7 mouse cellular contexts compared by ENCODE assay signal in genomic region chr4:140622819-140623218, GRCm38 (mm10). TPM values are rescaled to one million over a fixed set of nuclear protein-coding genes. Genes with fewer than 3 reads are reported as not detected.
A peak's percentile ranks its signal among the peaks of the same experiment; 100 is the strongest.
DNase-seq lines count a peak whose midpoint lies in the region; ATAC-seq and TF ChIP-seq lines count a peak whose summit lies in the region.

No protein-coding gene starts in this region.

- H3K4me3 ChIP-seq in CH12.LX (replicated peaks in 1 of 3; ENCODE audit: low read depth in 2 of 3, low read length in 2 of 3, poor library complexity in 1 of 3) = no peak overlapping the region
- no peak overlapping the region for H3K4me3 ChIP-seq in embryonic facial prominence, embryonic 10.5 days
- H3K4me3 ChIP-seq in hindbrain, embryonic 11.5 days (ENCODE audit: low read depth, low read length) = no peak overlapping the region
- no peak overlapping the region for H3K4me3 ChIP-seq in liver, embryonic 13.5 days (replicated peaks)

- H3K4me1 ChIP-seq in CH12.LX (ENCODE audit: control insufficient read depth in 1 of 2, insufficient read depth in 2 of 2) = peaks cover 12 to 13% of the 10 kb centered on the region in 2 experiments
- H3K4me1 ChIP-seq in embryonic facial prominence, embryonic 10.5 days = peaks cover 76% of the 10 kb centered on the region
- peaks cover 41% of the 10 kb centered on the region for H3K4me1 ChIP-seq in hindbrain, embryonic 11.5 days (replicated peaks; ENCODE audit: control insufficient read depth, insufficient read depth, low read length)
- peaks cover 42% of the 10 kb centered on the region for H3K4me1 ChIP-seq in liver, embryonic 13.5 days (replicated peaks)

- TF ChIP-seq EP300 in CH12.LX (IDR thresholded peaks at IDR 0.05; ENCODE audit: low read length) = no peak

- H3K9me3 ChIP-seq in CH12.LX (replicated peaks; ENCODE audit: low read length) = no peaks in the 10 kb centered on the region
- no peaks in the 10 kb centered on the region for H3K9me3 ChIP-seq in embryonic facial prominence, embryonic 10.5 days
- no peaks in the 10 kb centered on the region for H3K9me3 ChIP-seq in hindbrain, embryonic 11.5 days (ENCODE audit: control insufficient read depth, low read length)
- no peaks in the 10 kb centered on the region for H3K9me3 ChIP-seq in liver, embryonic 13.5 days (replicated peaks)

- H3K4me2 ChIP-seq in CH12.LX (ENCODE audit: insufficient read depth, low read depth, poor library complexity, severe bottlenecking) = no peak overlapping the region
- H3K4me2 ChIP-seq in hindbrain, embryonic 11.5 days (replicated peaks; ENCODE audit: low read depth, low read length) = no peak overlapping the region
- H3K4me2 ChIP-seq in liver, embryonic 13.5 days = no peak overlapping the region

- dilution Hi-C loops in CH12.LX (cut with MboI; ENCODE audit: extremely low pct_ligation_motif_present, extremely low pct_unique_long_range_greater_than_20kb, low sequenced_read_pairs) = no loop called here

- H3K36me3 ChIP-seq in CH12.LX (replicated peaks in 1 of 2; ENCODE audit: control insufficient read depth in 1 of 2, insufficient read depth in 1 of 2, low read length in 1 of 2) = no peaks in the 10 kb centered on the region
- H3K36me3 ChIP-seq in embryonic facial prominence, embryonic 10.5 days (replicated peaks) = peaks cover 17% of the 10 kb centered on the region
- H3K36me3 ChIP-seq in hindbrain, embryonic 11.5 days (ENCODE audit: control insufficient read depth, insufficient read depth, low read length) = no peaks in the 10 kb centered on the region
- H3K36me3 ChIP-seq in liver, embryonic 13.5 days = no peaks in the 10 kb centered on the region

- H3K27ac ChIP-seq in CH12.LX (ENCODE audit: insufficient read depth, low read depth) = no peak overlapping the region
- H3K27ac ChIP-seq in embryonic facial prominence, embryonic 10.5 days (replicated peaks) = peak overlapping the region; percentile 94
- peak overlapping the region; percentile 93; the same call in 1 of the 2 replicates for H3K27ac ChIP-seq in hindbrain, embryonic 11.5 days (ENCODE audit: low read depth, low read length)
- peak overlapping the region; percentile 63; the same call in 1 of the 2 replicates for H3K27ac ChIP-seq in liver, embryonic 13.5 days

- H3K9ac ChIP-seq in CH12.LX (ENCODE audit: insufficient read depth, low read depth) = no peak overlapping the region
- 0 out of 2 replicates have a peak overlapping the region, but pooled peaks have one; percentile 28 for H3K9ac ChIP-seq in hindbrain, embryonic 11.5 days (ENCODE audit: low read depth, low read length)
- no peak overlapping the region for H3K9ac ChIP-seq in liver, embryonic 13.5 days

- in situ Hi-C loops in CH12.LX (cut with MboI; ENCODE audit: low pct_ligation_motif_present, low pct_unique_long_range_greater_than_20kb, low sequenced_read_pairs) = no loop called here

- WGBS in embryonic facial prominence, embryonic 10.5 days = 42% methylated on average over 4 of the region's 4 CpGs
- 34% methylated on average over 4 of the region's 4 CpGs for WGBS in hindbrain, embryonic 11.5 days
- 29% methylated on average over 4 of the region's 4 CpGs for WGBS in liver, embryonic 13.5 days (ENCODE audit: insufficient replicate concordance)

- no peak for DNase-seq in CH12.LX (ENCODE audit: extremely low read depth)
- no peak for DNase-seq in embryonic facial prominence, embryonic 10.5 days (ENCODE audit: low spot score)
- no peak for DNase-seq in hindbrain, embryonic 11.5 days (ENCODE audit: low spot score)
- DNase-seq in liver, embryonic 13.5 days = no peak
- no peak for DNase-seq in testis, postnatal 14 days (ENCODE audit: low spot score)
- DNase-seq in spleen, postnatal 10 days (ENCODE audit: low spot score in 2 of 2) = no peak
- DNase-seq in adipocyte (ENCODE audit: low spot score) = no peak

- no peak for TF ChIP-seq POLR2A in CH12.LX (IDR thresholded peaks at IDR 0.05; ENCODE audit: low read depth, low read length)

- TF ChIP-seq CTCF in CH12.LX (conservative IDR thresholded peaks at IDR 0.05 in 1 of 2, IDR thresholded peaks at IDR 0.05 in 1 of 2; ENCODE audit: low read depth in 2 of 2, low read length in 2 of 2) = no peak

- no peak for TF ChIP-seq RAD21 in CH12.LX (IDR thresholded peaks at IDR 0.05; ENCODE audit: low read depth, low read length)

- H3K79me2 ChIP-seq in CH12.LX (replicated peaks; ENCODE audit: control insufficient read depth, extremely low read depth, insufficient read depth, poor library complexity, severe bottlenecking) = no peaks in the 10 kb centered on the region

- ATAC-seq in hindbrain, embryonic 11.5 days (ENCODE audit: low FRiP score) = no peak
- no peak for ATAC-seq in liver, embryonic 13.5 days (ENCODE audit: low read depth)

- peaks cover 48% of the 10 kb centered on the region for H3K27me3 ChIP-seq in CH12.LX (replicated peaks)
- no peaks in the 10 kb centered on the region for H3K27me3 ChIP-seq in embryonic facial prominence, embryonic 10.5 days (replicated peaks; ENCODE audit: low read depth, poor library complexity, severe bottlenecking)
- no peaks in the 10 kb centered on the region for H3K27me3 ChIP-seq in hindbrain, embryonic 11.5 days (ENCODE audit: control insufficient read depth, insufficient read depth, low read length)
- no peaks in the 10 kb centered on the region for H3K27me3 ChIP-seq in liver, embryonic 13.5 days

TF ChIP-seq in CH12.LX, 34 proteins besides CTCF, POLR2A, EP300 and RAD21:
- no peak for TF ChIP-seq MXI1 (IDR thresholded peaks at IDR 0.05; ENCODE audit: low read depth, low read length)
- TF ChIP-seq ZNF384 (IDR thresholded peaks at IDR 0.05; ENCODE audit: low read depth, low read length) = no peak
- no peak for TF ChIP-seq USF2 (conservative IDR thresholded peaks at IDR 0.05; ENCODE audit: low read depth, low read length)
- no peak for TF ChIP-seq JUND (conservative IDR thresholded peaks at IDR 0.05; ENCODE audit: low read depth, low read length)
- TF ChIP-seq IRF4 (IDR thresholded peaks at IDR 0.05; ENCODE audit: low read depth, low read length) = no peak
- TF ChIP-seq ETS1 (conservative IDR thresholded peaks at IDR 0.05; ENCODE audit: low read depth, low read length) = peak; percentile 73; the same call in 1 of the 2 replicates
- TF ChIP-seq BHLHE40 (IDR thresholded peaks at IDR 0.05; ENCODE audit: low read depth, low read length) = peak; percentile 54
TF ChIP-seq in CH12.LX: peak in this region for 2.

RNA-seq across cellular contexts. Expression of gene Arhgef10l, which starts 43.0 kb away (rescaled TPM):
- total RNA-seq in CH12.LX (2012; rRNA removed) = 4.5 and 5.9 TPM in 2 replicates
- total RNA-seq in CH12.LX (2014; rRNA removed) = 9.7 and 10.2 TPM in 2 replicates
- 14.6 and 15.8 TPM in 2 replicates for polyA plus RNA-seq in CH12.LX (2012; ENCODE audit: insufficient read length, low read depth)
- polyA plus RNA-seq in embryonic facial prominence, embryonic 10.5 days (2016; fragmentation: Nextera tagmentation; extraction: Ambion mirVana) = 17.9 and 18.2 TPM in 2 replicates
- 13.8 and 14.5 TPM in 2 replicates for polyA plus RNA-seq in hindbrain, embryonic 11.5 days (2014; fragmentation: Nextera tagmentation; extraction: Ambion mirVana)
- 2.6 and 2.7 TPM in 2 replicates for polyA plus RNA-seq in liver, embryonic 13.5 days (2015; fragmentation: Nextera tagmentation; extraction: Ambion mirVana)
